Comparison of ENCODE assay signal across 21 mouse cellular contexts in genomic region chr7:117449605-117450004, GRCm38 (mm10).
"Had no signal": no experiment of that assay in that cellular context is flagged by ENCODE, and none has a peak within 500 bp of the region (broad histone marks: within the 10 kb centered on the region; RNA-seq: fewer than 3 reads in every experiment).

No protein-coding gene starts in this region.

- H3K27ac ChIP-seq: liver, embryonic 15.5 days; lung, embryonic 15.5 days; macrophage; midbrain, embryonic 12.5 days; neural tube, embryonic 13.5 days; neural tube, embryonic 15.5 days; stomach, embryonic 15.5 days; stomach, postnatal 0 days had no signal

- H3K4me3 ChIP-seq: liver, embryonic 15.5 days; lung, embryonic 15.5 days; megakaryocyte, embryonic 14.5 days; midbrain, embryonic 12.5 days; myocyte; neural tube, embryonic 13.5 days; neural tube, embryonic 15.5 days; stomach, embryonic 15.5 days had no signal

- H3K4me1 ChIP-seq: liver, embryonic 15.5 days had no signal

- ATAC-seq: liver, postnatal 0 days; lung, postnatal 0 days; midbrain, embryonic 16.5 days had no signal

- DNase-seq: liver, postnatal 0 days; lung, adult 2 months; lung, postnatal 14 days; lung, postnatal 36 days; midbrain, embryonic 14.5 days; right cerebral cortex, postnatal 14 days; thymus, adult 2 months; thymus, postnatal 25 days; thymus, postnatal 4 days had no signal
